Mouse (Mus musculus): Measurements from ENCODE around the gene Gm3336. TPM values are rescaled to one million over a fixed set of nuclear protein-coding genes. Genes with fewer than 3 reads are reported as not detected.
A peak's percentile ranks its signal among the peaks of the same experiment; 100 is the strongest.

Gm3336 gene
- total and polyA plus RNA-seq, 2 experiments: 0.28 to 1.0 TPM

DNA sequence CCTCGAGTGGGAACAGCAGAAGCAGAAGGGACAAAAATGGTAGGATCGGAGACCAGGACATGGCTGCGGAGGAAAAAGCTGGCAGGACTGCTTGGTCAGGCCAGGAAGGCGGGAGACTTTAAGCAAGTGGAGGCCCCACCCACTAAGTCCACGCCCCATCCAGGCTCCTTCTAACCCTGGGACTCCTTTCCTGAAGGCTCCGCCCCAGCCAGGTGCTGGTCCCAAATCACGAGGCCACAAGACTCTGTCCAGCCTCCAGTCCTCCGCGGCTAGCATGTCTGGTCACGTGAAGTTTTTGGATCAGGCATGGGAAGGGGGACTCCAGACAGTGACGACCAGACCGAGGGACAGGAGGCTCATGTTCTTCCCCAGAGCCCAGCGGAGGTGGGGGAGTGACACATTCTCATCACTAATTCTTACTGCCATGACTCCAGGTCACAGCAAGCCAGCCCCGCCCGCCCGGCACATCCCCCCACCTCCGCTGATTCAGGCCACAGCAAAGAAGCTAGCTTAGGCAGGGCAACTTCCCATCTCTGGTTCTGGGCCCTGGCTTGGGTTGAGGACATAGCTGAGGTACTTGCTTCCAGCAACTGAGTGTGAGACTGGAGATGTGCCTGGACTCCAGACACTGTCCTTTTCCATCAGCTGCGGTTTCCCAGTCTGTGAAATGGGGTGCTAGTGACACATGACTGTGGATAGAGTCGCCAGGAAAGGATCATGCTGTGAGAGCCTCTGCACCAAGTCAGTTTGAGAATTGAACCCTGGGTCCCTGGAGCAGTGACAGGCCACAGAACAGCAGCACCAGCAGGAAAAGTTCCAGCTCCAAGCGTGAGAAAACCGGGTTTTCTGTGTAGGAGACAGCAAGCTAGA is 48.5 kb downstream of the Gm3336 start:
- peak; percentile 65 for DNase-seq (ENCODE audit: extremely low read depth, low read depth, low spot score)
- 0 out of 2 replicates have a peak, but pooled peaks have one; percentile 29 for TF ChIP-seq POLR2A (IDR thresholded peaks at IDR 0.05; ENCODE audit: extremely low read depth, insufficient read depth, low read length)
- no peak for TF ChIP-seq CTCF (IDR thresholded peaks at IDR 0.05; ENCODE audit: low read depth, low read length)
- no peaks in the 10 kb centered on the region for H3K27me3 ChIP-seq (ENCODE audit: control insufficient read depth, insufficient read depth, low read length)
- H3K9ac ChIP-seq (ENCODE audit: low read depth, low read length): peak overlapping the region; percentile 64
- H3K27ac ChIP-seq (replicated peaks; ENCODE audit: insufficient read depth, low read depth, low read length): peak overlapping the region; percentile 24
- WGBS: 25% methylated on average over 21 of the region's 21 CpGs
- H3K4me1 ChIP-seq (ENCODE audit: control insufficient read depth, insufficient read depth, low read length): peaks cover 12% of the 10 kb centered on the region; the same call in 1 of the 2 replicates
- H3K79me2 ChIP-seq (ENCODE audit: control insufficient read depth, insufficient read depth, low read length): no peaks in the 10 kb centered on the region
- no peaks in the 10 kb centered on the region for H3K36me3 ChIP-seq (ENCODE audit: control insufficient read depth, insufficient read depth, low read length)
- H3K4me3 ChIP-seq (ENCODE audit: insufficient read depth, low read depth, low read length): peak overlapping the region; percentile 61

DNA sequence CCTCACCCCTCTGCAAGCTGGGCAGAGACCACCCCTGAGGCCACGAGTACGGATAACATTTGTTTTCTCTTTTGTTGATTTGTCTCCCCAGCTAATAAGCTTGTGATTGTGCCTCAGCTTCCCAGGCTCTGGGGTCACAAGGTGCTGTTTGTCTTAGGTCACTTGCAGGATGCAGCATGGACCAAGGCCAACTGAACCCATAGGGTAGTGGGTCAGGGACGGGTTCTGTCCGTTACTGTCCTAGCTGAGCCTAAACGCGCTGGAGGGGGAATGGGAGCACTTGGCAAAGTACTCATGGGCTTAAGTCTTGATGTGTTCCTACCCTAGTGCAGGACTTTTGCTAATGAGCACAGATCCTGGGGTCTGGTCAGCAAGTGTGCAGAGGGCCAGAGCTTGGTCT is 49.2 kb downstream of the Gm3336 start:
- peak; percentile 69 for DNase-seq (ENCODE audit: extremely low read depth, low read depth, low spot score)
- Histone ChIP-seq H3K4me3 (ENCODE audit: insufficient read depth, low read depth, low read length) (no peak overlapping the region), H3K27ac (replicated peaks; ENCODE audit: insufficient read depth, low read depth, low read length) (no peak overlapping the region; the same call in 1 of the 2 replicates)

DNA sequence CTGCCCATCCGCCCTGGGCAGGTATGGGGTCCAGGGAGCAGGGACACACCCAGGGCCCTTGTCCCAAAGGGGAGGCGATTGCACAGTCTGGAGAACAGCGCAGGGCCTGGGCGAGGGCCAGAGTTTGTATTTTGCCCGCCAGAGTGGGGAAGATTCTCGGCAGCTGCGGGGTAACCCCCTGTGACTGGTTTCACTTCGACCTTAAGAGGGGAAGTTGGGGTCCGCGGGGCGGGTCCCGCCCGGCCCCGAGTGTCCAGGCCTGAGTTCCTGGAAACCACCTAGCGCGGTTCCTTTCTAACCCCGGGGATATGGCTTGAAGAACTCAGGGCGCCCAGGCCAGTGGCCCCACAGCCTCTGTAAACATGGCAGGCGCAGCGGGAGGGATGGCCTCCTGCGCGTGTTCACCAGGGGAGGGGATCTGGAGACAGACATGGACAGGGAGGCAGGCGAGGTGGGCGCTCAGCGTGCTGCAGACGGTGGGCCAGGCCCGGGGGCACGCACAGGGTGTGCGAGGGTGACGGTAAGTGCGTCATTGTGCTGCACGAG is 50.0 kb downstream of the Gm3336 start:
- no peak overlapping the region; the same call in 1 of the 2 replicates for H3K27ac ChIP-seq (replicated peaks; ENCODE audit: insufficient read depth, low read depth, low read length)
- H3K4me1 ChIP-seq (ENCODE audit: control insufficient read depth, insufficient read depth, low read length): peaks cover 12% of the 10 kb centered on the region; the same call in 1 of the 2 replicates
- no peak overlapping the region for H3K4me3 ChIP-seq (ENCODE audit: insufficient read depth, low read depth, low read length)
- H3K9ac ChIP-seq (ENCODE audit: low read depth, low read length): no peak overlapping the region
- WGBS: 90% methylated on average over 32 of the region's 32 CpGs
- no peaks in the 10 kb centered on the region for H3K79me2 ChIP-seq (ENCODE audit: control insufficient read depth, insufficient read depth, low read length)
- no peaks in the 10 kb centered on the region for H3K36me3 ChIP-seq (ENCODE audit: control insufficient read depth, insufficient read depth, low read length)
- H3K27me3 ChIP-seq (ENCODE audit: control insufficient read depth, insufficient read depth, low read length): no peaks in the 10 kb centered on the region
- no peak for DNase-seq (ENCODE audit: extremely low read depth, low read depth, low spot score)
- TF ChIP-seq CTCF (IDR thresholded peaks at IDR 0.05; ENCODE audit: low read depth, low read length): no peak
- no peak for TF ChIP-seq POLR2A (IDR thresholded peaks at IDR 0.05; ENCODE audit: extremely low read depth, insufficient read depth, low read length)

More for the DNA sequence above, 49.2 kb downstream of the Gm3336 start:
- Histone ChIP-seq H3K36me3 (ENCODE audit: control insufficient read depth, insufficient read depth, low read length) (no peaks in the 10 kb centered on the region), H3K79me2 (ENCODE audit: control insufficient read depth, insufficient read depth, low read length) (no peaks in the 10 kb centered on the region), H3K9ac (ENCODE audit: low read depth, low read length) (0 out of 2 replicates have a peak overlapping the region, but pooled peaks have one; percentile 3), H3K4me1 (ENCODE audit: control insufficient read depth, insufficient read depth, low read length) (peaks cover 12% of the 10 kb centered on the region; the same call in 1 of the 2 replicates), H3K27me3 (ENCODE audit: control insufficient read depth, insufficient read depth, low read length) (no peaks in the 10 kb centered on the region)
- 28% methylated on average over 6 of the region's 6 CpGs for whole genome bisulfite sequencing
- no peak for TF ChIP-seq CTCF (IDR thresholded peaks at IDR 0.05; ENCODE audit: low read depth, low read length)
- TF ChIP-seq POLR2A (IDR thresholded peaks at IDR 0.05; ENCODE audit: extremely low read depth, insufficient read depth, low read length): no peak

DNA sequence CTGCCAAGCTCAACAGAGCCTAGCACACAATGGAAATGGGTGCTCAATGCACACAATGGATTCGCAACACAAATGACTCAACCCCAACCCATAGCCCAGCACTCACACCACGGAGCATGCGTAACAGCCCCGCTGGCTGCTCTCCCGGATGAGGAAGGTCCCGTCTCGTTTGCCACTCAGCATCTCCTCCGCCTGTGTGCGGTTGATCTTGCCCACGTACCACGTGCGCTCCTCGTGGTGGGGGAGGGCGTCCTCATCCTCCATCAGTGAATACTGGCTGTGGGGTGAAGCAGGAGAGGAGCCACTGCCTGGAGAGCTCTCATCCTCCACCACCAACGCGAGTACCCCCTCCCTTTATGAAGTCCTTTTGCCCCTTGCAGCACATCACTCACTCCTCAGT is 50.6 kb downstream of the Gm3336 start:
- H3K4me1 ChIP-seq (ENCODE audit: control insufficient read depth, insufficient read depth, low read length): peaks cover 10% of the 10 kb centered on the region; the same call in 1 of the 2 replicates
- H3K79me2 ChIP-seq (ENCODE audit: control insufficient read depth, insufficient read depth, low read length): no peaks in the 10 kb centered on the region
- H3K27ac ChIP-seq (replicated peaks; ENCODE audit: insufficient read depth, low read depth, low read length): no peak overlapping the region
- no peaks in the 10 kb centered on the region for H3K27me3 ChIP-seq (ENCODE audit: control insufficient read depth, insufficient read depth, low read length)
- no peaks in the 10 kb centered on the region for H3K36me3 ChIP-seq (ENCODE audit: control insufficient read depth, insufficient read depth, low read length)
- no peak overlapping the region for H3K4me3 ChIP-seq (ENCODE audit: insufficient read depth, low read depth, low read length)
- DNase-seq (ENCODE audit: extremely low read depth, low read depth, low spot score): no peak
- WGBS: 84% methylated on average over 16 of the region's 16 CpGs
- H3K9ac ChIP-seq (ENCODE audit: low read depth, low read length): no peak overlapping the region
- TF ChIP-seq POLR2A (IDR thresholded peaks at IDR 0.05; ENCODE audit: extremely low read depth, insufficient read depth, low read length) (no peak), CTCF (IDR thresholded peaks at IDR 0.05; ENCODE audit: low read depth, low read length) (no peak)

DNA sequence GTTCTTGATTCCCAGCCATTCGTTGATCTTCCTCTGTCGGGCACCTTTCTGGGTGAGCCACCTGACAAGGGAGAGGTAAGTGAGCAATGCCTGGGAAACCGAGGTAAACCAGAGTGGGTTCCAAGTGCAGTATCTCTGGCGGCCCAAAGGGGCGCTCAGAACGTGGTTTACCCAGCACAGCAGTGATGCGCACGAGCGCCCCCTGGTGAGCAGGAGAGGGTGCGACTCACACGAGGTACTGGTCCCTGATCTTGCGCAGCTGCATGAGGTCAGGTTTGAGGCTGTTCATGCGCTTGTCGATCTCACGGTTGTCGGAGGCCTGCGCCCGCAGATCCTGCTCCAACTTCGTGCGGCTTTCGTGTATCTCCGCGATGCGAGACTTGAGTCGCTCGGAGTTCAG is 51.0 kb downstream of the Gm3336 start:
- Histone ChIP-seq H3K4me1 (ENCODE audit: control insufficient read depth, insufficient read depth, low read length) (peaks cover 7% of the 10 kb centered on the region; the same call in 1 of the 2 replicates), H3K4me3 (ENCODE audit: insufficient read depth, low read depth, low read length) (no peak overlapping the region), H3K9ac (ENCODE audit: low read depth, low read length) (no peak overlapping the region), H3K36me3 (ENCODE audit: control insufficient read depth, insufficient read depth, low read length) (no peaks in the 10 kb centered on the region), H3K79me2 (ENCODE audit: control insufficient read depth, insufficient read depth, low read length) (no peaks in the 10 kb centered on the region), H3K27ac (replicated peaks; ENCODE audit: insufficient read depth, low read depth, low read length) (no peak overlapping the region), H3K27me3 (ENCODE audit: control insufficient read depth, insufficient read depth, low read length) (no peaks in the 10 kb centered on the region)
- WGBS: 12% methylated on average over 26 of the region's 26 CpGs
- DNase-seq (ENCODE audit: extremely low read depth, low read depth, low spot score): peak; percentile 80
- TF ChIP-seq POLR2A (IDR thresholded peaks at IDR 0.05; ENCODE audit: extremely low read depth, insufficient read depth, low read length): no peak
- TF ChIP-seq CTCF (IDR thresholded peaks at IDR 0.05; ENCODE audit: low read depth, low read length): peak; percentile 100

Measured in liver, adult 2 months (tissue).